Mouse (Mus musculus) embryonic facial prominence, embryonic 10.5 days (tissue): ENCODE measurements around the gene Haus6. TPM values are rescaled to one million over a fixed set of nuclear protein-coding genes. Genes with fewer than 3 reads are reported as not detected.

Experiments
- DNase-seq: peaks from one replicate; pipeline ENCODE4 v3.0.0-alpha.2; 2017; ENCODE audit warnings: low spot score
- H3K27ac ChIP-seq: fragments of 300-500 bp; sonication (generic); replicated peaks from 2 replicates; pipeline ENCODE4 v1.5.1; 2016; ENCODE audit warnings: mild to moderate bottlenecking
- H3K27me3 ChIP-seq: fragments of 300-500 bp; sonication (generic); replicated peaks from 2 replicates; pipeline ENCODE4 v1.6.1; 2016; ENCODE audit warnings: low read depth, mild to moderate bottlenecking; ENCODE audit not compliant: poor library complexity, severe bottlenecking
- H3K36me3 ChIP-seq: fragments of 300-500 bp; sonication (generic); replicated peaks from 2 replicates; pipeline ENCODE4 v1.6.1; 2016; ENCODE audit warnings: mild to moderate bottlenecking, moderate library complexity
- H3K4me1 ChIP-seq: fragments of 300-500 bp; sonication (generic); 2 replicates; pipeline ENCODE4 v1.6.1; 2016
- H3K4me3 ChIP-seq: fragments of 300-500 bp; sonication (generic); 2 replicates; pipeline ENCODE4 v1.5.1; 2016; ENCODE audit warnings: mild to moderate bottlenecking, moderate library complexity
- H3K9me3 ChIP-seq: fragments of 300-500 bp; sonication (generic); 2 replicates; pipeline ENCODE4 v1.6.1; 2016; ENCODE audit warnings: mild to moderate bottlenecking
- WGBS: fragments of 180-500 bp; shearing (Covaris S2); methylation state at CpG from one replicate; pipeline ENCODE4 v1.1.7; 2016; 5-methylcytosine and 5-hydroxymethylcytosine counted together
- polyA plus RNA-seq: library from polyadenylated mRNA; unstranded; fragments of >200 nt; fragmentation: Nextera tagmentation; extraction: Ambion mirVana; gene quantifications from 2 replicates; pipeline ENCODE4 v1.2.1, GENCODE M21; 2016

Haus6 gene
- polyA plus RNA-seq, 1 experiment from 2014 or later, result 31.7 TPM

DNA sequence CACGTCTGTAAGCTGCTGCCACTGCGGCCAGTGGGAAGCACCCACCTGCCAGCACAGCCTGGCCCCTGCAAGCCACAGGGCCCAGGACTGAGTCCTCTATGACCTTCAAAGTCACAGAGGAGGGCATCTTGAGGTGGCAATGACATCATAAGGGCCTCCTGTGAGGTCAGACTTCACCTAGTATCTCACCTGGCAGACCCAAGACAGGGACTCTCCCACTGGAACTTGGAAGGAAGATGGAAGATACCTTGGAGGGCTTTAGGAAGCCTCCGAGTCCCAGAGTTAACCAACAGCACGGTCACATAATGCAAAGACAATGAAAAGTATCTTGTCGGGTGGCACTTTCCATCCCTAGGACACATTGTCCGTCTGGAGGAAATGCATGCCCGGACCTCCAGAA is 53.6 kb downstream of the Haus6 start, which contains the start of gene Saxo1:
Gene Saxo1 (minus strand): TSS at position 101 of the 400 bp plus-strand sequence.
- Histone ChIP-seq H3K27me3 (no peaks in the 10 kb centered on the region), H3K36me3 (no peaks in the 10 kb centered on the region), H3K9me3 (no peaks in the 10 kb centered on the region), H3K4me1 (no peaks in the 10 kb centered on the region), H3K27ac (no peak within 1 kb of the TSS), H3K4me3 (no peak within 1 kb of the TSS)
- 94% methylated on average over 7 of the region's 7 CpGs for WGBS
- no peak for DNase-seq

DNA sequence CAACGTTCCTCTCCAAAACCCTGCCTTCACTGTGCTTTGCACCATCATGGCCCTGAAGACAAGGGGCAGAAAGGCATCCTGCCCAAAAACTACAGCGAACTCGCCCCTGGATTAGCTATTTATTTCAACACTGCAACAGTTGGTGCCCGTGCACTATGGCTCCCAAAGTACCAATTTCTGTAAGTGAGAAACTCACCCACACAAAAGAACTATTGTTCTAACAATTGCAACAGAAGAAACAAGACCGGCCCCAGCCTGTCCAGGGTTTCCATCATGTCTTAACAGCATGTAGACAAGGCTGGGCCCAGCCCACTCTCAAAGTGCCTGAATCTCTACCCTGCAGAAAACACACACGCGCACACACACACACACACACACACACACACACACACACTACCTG is 54.5 kb downstream of the Haus6 start:
- H3K4me1 ChIP-seq, result no peaks in the 10 kb centered on the region
- H3K27me3 ChIP-seq, result no peaks in the 10 kb centered on the region
- no peaks in the 10 kb centered on the region for H3K36me3 ChIP-seq
- 68% methylated on average over 7 of the region's 7 CpGs for WGBS
- H3K4me3 ChIP-seq, result no peak overlapping the region
- no peak overlapping the region for H3K27ac ChIP-seq
- no peak for DNase-seq
- H3K9me3 ChIP-seq, result no peaks in the 10 kb centered on the region

DNA sequence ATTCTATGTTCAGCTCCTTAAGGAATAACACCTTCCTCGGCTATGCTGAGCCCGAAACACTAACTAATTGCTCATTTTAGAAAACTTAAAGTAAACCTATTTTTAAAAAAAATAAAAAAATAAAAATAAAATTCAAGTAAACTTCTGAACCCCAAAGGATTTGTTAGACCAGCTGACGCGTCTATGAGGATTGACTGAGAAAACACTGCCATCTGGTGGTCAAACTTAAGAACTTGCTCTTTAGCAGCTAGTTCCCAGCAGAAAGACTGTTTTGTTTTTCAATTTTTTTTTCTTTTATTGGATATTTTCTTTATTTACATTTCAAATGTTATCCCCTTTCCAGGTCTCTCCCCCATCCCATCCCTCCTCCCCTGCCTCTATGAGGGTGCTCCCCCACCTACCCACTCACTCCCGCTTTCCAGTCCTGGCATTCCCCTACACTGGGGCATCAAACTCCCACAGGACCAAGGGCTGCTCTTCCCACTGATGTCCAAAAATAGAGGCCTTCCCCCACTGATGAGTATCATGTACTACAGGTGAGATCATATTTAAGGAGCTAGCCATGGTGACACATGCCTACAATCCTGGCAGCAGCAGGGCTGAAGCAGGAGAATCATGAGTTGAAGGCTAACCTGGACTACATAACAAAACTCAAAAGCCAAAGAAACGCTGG is 56.7 kb downstream of the Haus6 start:
- Histone ChIP-seq H3K27me3 (no peaks in the 10 kb centered on the region), H3K27ac (no peak overlapping the region), H3K4me3 (no peak overlapping the region), H3K4me1 (no peaks in the 10 kb centered on the region), H3K36me3 (no peaks in the 10 kb centered on the region), H3K9me3 (no peaks in the 10 kb centered on the region)
- 28% methylated on average over 6 of the region's 6 CpGs for WGBS
- no peak for DNase-seq

DNA sequence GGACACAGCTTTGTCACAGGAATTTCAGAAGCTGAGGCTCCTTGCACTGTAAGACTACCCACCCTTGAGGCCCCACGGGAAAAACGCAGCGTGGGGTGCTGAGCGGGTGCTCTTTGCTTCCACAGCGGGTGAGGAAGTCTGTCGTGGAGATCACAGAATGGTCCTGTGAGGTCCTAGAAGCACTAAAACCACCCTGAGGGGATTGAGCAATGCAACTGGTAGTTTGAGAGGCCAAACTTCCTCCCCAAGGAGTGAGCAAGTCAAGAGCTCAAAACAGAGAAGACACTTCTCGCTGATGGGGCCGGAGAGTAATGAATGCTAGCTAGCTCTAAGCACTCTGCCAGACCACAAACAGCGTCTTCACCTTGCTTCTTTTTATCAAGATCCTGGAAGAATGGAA is 63.5 kb downstream of the Haus6 start:
- Histone ChIP-seq H3K4me3 (no peak overlapping the region), H3K36me3 (no peaks in the 10 kb centered on the region), H3K27ac (no peak overlapping the region), H3K27me3 (no peaks in the 10 kb centered on the region), H3K4me1 (peaks cover 5% of the 10 kb centered on the region; the same call in 1 of the 2 replicates), H3K9me3 (no peaks in the 10 kb centered on the region)
- 81% methylated on average over 9 of the region's 9 CpGs for WGBS
- no peak for DNase-seq

DNA sequence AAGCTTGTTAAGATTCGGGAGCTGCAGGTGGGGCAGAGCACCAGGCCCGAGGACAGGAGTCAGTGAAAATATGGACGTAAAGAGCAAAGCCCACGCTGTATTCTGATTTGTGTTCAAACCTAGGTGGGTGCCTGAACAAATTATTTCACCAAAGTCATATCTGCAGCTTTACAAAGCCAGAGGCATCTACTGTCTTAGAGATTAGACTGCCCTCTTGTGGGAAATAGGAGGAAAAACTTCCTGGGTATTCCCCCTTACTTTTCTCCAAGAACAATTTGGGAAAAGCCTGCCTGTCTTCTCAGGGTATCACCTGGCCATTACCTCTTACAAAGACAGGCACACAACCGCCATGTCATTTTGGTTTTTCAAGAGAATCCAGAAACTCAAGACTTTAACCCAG is 66.2 kb downstream of the Haus6 start:
- Histone ChIP-seq H3K4me3 (no peak overlapping the region), H3K4me1 (peaks cover 5% of the 10 kb centered on the region; the same call in 1 of the 2 replicates), H3K9me3 (no peaks in the 10 kb centered on the region), H3K36me3 (no peaks in the 10 kb centered on the region), H3K27ac (no peak overlapping the region), H3K27me3 (no peaks in the 10 kb centered on the region)
- 62% methylated on average over 5 of the region's 5 CpGs for WGBS
- no peak for DNase-seq

DNA sequence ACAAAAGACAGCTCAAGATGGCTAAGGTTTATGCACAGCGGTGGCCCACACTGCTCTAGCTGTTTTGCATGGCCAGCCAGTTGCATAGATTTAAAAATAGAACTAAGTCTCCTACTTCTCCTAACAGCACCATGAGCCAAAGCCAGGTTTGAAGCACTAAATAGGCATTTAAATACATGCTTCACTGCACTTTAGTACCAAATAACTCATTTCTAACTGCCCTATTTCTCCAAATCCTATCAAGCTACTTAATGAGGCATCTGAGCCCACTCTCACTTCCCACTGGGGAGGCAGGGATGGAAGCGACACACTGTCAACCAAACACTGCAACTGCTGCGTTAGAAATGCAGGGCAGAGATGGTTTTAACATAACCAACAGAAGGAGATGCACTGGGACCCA is 67.9 kb downstream of the Haus6 start:
- H3K4me1 ChIP-seq, result peaks cover 5% of the 10 kb centered on the region; the same call in 1 of the 2 replicates
- H3K4me3 ChIP-seq, result no peak overlapping the region
- H3K27me3 ChIP-seq, result no peaks in the 10 kb centered on the region
- no peak for DNase-seq
- no peak overlapping the region for H3K27ac ChIP-seq
- no peaks in the 10 kb centered on the region for H3K36me3 ChIP-seq
- 84% methylated on average over 3 of the region's 3 CpGs for WGBS
- no peaks in the 10 kb centered on the region for H3K9me3 ChIP-seq

DNA sequence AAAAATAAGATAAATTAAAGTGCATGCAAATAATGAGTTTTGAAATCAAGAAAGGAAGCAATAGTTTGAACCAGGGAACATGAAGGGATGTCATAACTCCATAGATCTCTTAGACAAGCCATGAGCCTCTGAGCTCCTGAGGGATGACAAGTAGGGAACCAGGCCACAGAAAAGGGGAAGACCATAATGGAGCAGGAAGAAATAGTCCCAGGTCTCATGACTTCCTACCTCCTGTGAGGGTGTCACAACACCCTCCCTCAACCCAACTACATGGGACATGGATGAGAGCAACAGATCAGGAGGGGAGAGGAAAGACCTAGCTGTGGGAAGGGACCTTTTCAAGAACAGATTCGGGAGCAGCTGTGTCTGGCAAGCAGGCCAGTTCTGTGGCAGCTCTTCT is 70.3 kb downstream of the Haus6 start:
- no peak for DNase-seq
- WGBS, result 81% methylated on average over 1 of the region's 1 CpGs
- no peaks in the 10 kb centered on the region for H3K36me3 ChIP-seq

DNA sequence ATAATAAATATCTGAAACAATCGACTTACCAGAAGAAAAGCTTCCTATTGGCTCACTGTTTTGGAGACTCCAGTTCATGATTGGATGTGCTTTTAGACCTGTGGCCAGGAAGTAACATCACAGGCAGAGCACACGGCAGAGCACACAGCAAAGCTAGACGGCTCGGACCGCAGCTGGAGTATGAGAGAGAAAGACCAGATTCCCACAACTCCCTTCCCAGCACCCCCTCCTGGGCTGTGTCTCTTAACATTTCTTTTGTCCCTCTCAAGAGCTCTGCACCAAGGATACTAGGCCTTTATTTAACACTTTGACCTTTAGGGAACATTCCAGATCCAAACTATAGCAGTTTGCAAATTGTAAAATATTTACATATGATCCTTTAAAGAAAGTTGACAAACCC is 72.9 kb downstream of the Haus6 start:
- no peak for DNase-seq

More for the DNA sequence above, 70.3 kb downstream of the Haus6 start:
- H3K9me3 ChIP-seq, result no peaks in the 10 kb centered on the region
- peaks cover 5% of the 10 kb centered on the region; the same call in 1 of the 2 replicates for H3K4me1 ChIP-seq
- no peaks in the 10 kb centered on the region for H3K27me3 ChIP-seq
- H3K27ac ChIP-seq, result no peak overlapping the region
- no peak overlapping the region for H3K4me3 ChIP-seq

DNA sequence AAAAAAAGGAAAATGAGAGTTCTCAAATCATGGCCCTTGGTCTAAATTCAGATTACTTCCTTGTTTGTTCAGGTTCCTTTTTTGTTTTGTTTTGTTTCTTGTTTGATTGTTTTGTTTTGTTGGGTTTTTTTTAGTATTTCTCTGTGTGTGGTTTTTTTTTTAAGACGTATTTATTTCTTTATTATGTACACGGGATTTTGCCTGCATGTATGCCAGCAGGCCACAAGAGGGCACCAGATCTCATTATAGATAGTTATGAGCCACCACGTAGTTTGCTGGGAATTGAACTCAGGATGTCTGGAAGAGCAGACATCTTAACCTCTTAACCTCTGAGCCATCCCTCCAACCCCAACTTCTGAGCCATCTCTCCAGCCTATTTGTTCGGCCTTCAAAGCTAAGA is 73.9 kb downstream of the Haus6 start:
- no peaks in the 10 kb centered on the region for H3K36me3 ChIP-seq
- peaks cover 6% of the 10 kb centered on the region for H3K4me1 ChIP-seq
- no peak overlapping the region for H3K4me3 ChIP-seq
- H3K27ac ChIP-seq, result no peak overlapping the region
- peak; percentile 27 for DNase-seq
- no peaks in the 10 kb centered on the region for H3K9me3 ChIP-seq
- 50% methylated on average over 4 of the region's 4 CpGs for WGBS
- H3K27me3 ChIP-seq, result no peaks in the 10 kb centered on the region

More for the DNA sequence above, 72.9 kb downstream of the Haus6 start:
- Histone ChIP-seq H3K4me3 (no peak overlapping the region), H3K27ac (no peak overlapping the region), H3K9me3 (no peaks in the 10 kb centered on the region), H3K4me1 (peaks cover 6% of the 10 kb centered on the region), H3K36me3 (no peaks in the 10 kb centered on the region), H3K27me3 (no peaks in the 10 kb centered on the region)
- WGBS, result 94% methylated on average over 5 of the region's 5 CpGs

DNA sequence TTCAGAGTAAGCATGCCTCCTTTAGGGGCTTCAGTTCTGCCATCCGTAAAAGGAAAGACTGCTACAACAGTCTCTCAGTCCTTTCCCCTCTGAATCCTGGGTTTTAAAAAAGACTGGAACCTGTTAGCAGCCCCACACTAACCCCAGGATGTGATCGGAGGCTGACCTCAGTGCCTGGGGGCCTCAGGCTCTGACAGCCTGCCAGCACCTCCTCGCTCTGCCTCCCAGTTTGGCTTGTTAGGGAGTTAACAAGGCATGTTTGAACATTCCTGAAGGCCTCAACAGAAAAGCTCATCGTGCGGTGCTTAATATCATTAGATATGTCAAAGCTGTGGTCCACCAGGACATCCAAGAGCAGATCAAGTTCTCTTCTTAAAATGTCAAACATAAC is 77.8 kb downstream of the Haus6 start:
- DNase-seq, result peak; percentile 31
- no peaks in the 10 kb centered on the region for H3K36me3 ChIP-seq
- peaks cover 10% of the 10 kb centered on the region for H3K4me1 ChIP-seq
- 26% methylated on average over 5 of the region's 5 CpGs for WGBS
- H3K4me3 ChIP-seq, result no peak overlapping the region
- no peaks in the 10 kb centered on the region for H3K27me3 ChIP-seq
- H3K9me3 ChIP-seq, result no peaks in the 10 kb centered on the region
- H3K27ac ChIP-seq, result no peak overlapping the region

DNA sequence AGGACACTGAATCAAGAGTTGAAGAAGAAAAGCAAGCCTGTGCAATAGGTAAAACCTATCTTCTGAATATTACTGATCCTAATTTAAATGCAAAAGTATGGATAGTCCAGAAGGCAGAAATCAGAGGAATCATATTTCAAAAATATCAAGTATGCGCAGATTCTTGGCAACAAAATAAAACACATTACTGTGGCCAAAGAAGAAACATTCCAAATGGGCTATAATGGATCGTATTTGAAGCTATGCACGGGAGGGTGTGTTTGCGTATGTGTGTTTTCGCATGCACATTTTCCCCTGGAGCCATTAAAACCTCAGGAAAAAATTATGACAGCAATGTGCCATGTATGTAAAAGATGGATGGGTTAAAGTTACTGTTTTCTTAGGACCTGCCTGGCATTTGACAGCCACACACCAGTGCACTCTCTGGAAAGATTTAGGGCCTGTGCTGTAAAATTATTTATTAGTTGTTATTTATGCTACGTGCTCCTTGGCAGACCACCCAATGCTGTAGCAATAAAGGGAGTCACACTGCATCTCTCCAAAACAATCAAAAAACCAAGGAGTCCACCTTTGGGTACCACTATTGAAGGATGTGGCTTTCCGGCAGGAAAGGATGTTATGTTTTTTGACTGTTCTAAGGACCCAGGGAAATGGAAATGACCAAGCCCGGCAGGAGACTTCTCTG is 78.3 kb downstream of the Haus6 start:
- Histone ChIP-seq H3K4me3 (no peak overlapping the region), H3K27ac (no peak overlapping the region), H3K4me1 (peaks cover 11% of the 10 kb centered on the region), H3K36me3 (no peaks in the 10 kb centered on the region), H3K9me3 (no peaks in the 10 kb centered on the region), H3K27me3 (no peaks in the 10 kb centered on the region)
- WGBS, result 78% methylated on average over 8 of the region's 8 CpGs
- no peak for DNase-seq

DNA sequence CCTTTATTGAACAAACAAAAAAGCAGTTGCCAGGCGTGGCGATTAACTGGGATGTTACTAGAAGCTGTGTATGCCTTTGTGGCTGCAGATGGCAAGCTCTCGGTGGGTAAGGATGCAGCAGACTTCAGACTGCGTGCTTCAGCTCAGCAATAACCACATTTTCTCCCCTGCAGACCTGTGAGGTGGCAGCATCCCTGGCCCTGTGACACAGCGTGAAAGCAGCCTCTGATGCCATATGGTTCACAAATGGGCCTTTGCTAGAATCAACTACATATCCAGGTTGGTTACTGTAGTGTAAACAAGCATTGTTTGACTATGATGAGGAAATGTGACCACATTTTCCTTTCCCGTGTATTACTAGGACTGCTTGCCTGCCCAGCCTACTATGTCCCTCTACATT is 82.7 kb downstream of the Haus6 start:
- Histone ChIP-seq H3K27ac (peak overlapping the region; percentile 16), H3K27me3 (no peaks in the 10 kb centered on the region), H3K9me3 (no peaks in the 10 kb centered on the region), H3K4me3 (no peak overlapping the region), H3K4me1 (peaks cover 28% of the 10 kb centered on the region), H3K36me3 (no peaks in the 10 kb centered on the region)
- 78% methylated on average over 6 of the region's 6 CpGs for WGBS
- no peak for DNase-seq
